Mouse (Mus musculus) cerebellum, adult 2 months (tissue): Measurements from ENCODE around the gene Ift88.

Experiments used
- CTCF ChIP-seq: fragments of 200-500 bp; IDR thresholded peaks from 2 replicates; pipeline ENCODE4 v1.5.1; 2011; ENCODE audit warnings: low read depth, mild to moderate bottlenecking, control low read depth, low read length, moderate library complexity, borderline replicate concordance; ENCODE audit not compliant: insufficient read depth
- POLR2A ChIP-seq: fragments of 200-500 bp; IDR thresholded peaks from 2 replicates; pipeline ENCODE4 v1.6.1; 2011; ENCODE audit warnings: low read length, control low read depth, borderline replicate concordance; ENCODE audit not compliant: insufficient read depth

DNA sequence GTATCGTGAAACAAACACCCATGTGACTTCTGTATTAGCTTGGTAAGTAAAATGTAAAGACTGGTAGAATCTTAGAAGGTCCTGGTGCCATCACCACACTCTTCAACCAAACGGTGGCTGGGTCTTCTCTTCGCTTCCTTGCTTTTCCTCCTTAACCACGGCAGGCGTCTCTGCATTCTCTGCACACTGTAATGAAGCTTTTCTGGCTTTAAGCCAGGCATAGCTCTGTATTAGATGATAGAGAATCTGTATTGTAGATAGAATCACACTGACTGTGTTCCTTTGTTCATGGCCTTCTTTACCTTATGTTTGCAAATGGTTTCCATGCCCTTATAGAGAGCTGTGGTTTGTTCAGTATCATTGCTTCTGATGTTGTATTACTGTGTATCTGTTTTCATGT lies 39.0 kb downstream of the Ift88 start:
- no peak for TF ChIP-seq CTCF
- TF ChIP-seq POLR2A = no peak
